Mouse (Mus musculus) cortical plate, adult 2 months (tissue): Measurements from ENCODE around the gene Rab25. TPM values are rescaled to one million over a fixed set of nuclear protein-coding genes. Genes with fewer than 3 reads are reported as not detected.
A peak's percentile ranks its signal among the peaks of the same experiment; 100 is the strongest.

Experiments
- H3K27ac ChIP-seq: fragments of 200-500 bp; 2 replicates; pipeline ENCODE4 v1.5.1; 2012; ENCODE audit warnings: low read length, control low read depth, inconsistent platforms; ENCODE audit not compliant: insufficient read depth
- H3K4me1 ChIP-seq: fragments of 200-500 bp; 2 replicates; pipeline ENCODE4 v1.6.1; 2011; ENCODE audit warnings: low read length; ENCODE audit not compliant: control insufficient read depth, insufficient read depth
- H3K4me3 ChIP-seq: fragments of 200-500 bp; 2 replicates; pipeline ENCODE4 v1.5.1; 2011; ENCODE audit warnings: mild to moderate bottlenecking, low read length, control low read depth; ENCODE audit not compliant: insufficient read depth
- CTCF ChIP-seq: fragments of 200-500 bp; IDR thresholded peaks from 2 replicates; pipeline ENCODE4 v1.5.1; 2011; ENCODE audit warnings: mild to moderate bottlenecking, control low read depth, low read length; ENCODE audit not compliant: insufficient read depth; ENCODE audit errors: extremely low read depth
- POLR2A ChIP-seq: fragments of 200-500 bp; IDR thresholded peaks from 2 replicates; pipeline ENCODE4 v1.6.1; 2011; ENCODE audit warnings: mild to moderate bottlenecking, low read length, control low read depth; ENCODE audit not compliant: insufficient read depth; ENCODE audit errors: extremely low read depth
- polyA plus RNA-seq: library from polyadenylated mRNA; depleted of rRNA; stranded (reverse); fragments of >200 nt; gene quantifications from 2 replicates; pipeline ENCODE4 v1.2.3, GENCODE M21; 2012

The Rab25 gene
- polyA plus RNA-seq, 1 experiment = 0.13 TPM

DNA sequence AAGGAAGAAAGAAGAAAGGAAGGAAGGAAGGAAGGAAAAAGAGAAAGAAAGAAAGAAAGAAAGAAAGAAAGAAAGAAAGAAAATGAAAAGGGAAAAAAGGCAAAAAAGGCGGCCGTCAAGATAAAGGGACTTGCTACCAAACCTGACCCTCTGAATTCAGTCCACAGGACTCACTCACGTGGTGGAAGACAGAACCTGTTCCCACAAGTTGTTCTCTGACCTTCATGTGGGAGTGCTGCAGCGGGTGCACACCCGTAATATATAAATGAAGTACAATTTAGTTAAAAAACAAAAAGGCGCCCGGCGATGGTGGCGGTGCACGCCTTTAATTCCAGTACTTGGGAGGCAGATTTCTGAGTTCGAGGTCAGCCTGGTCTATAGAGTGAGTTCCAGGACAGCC lies 19.5 kb downstream of the Rab25 start:
- Histone ChIP-seq H3K4me1 (peaks cover 2% of the 10 kb centered on the region; the same call in 1 of the 2 replicates), H3K27ac (no peak overlapping the region), H3K4me3 (no peak overlapping the region)
- no peak for TF ChIP-seq CTCF
- no peak for TF ChIP-seq POLR2A

DNA sequence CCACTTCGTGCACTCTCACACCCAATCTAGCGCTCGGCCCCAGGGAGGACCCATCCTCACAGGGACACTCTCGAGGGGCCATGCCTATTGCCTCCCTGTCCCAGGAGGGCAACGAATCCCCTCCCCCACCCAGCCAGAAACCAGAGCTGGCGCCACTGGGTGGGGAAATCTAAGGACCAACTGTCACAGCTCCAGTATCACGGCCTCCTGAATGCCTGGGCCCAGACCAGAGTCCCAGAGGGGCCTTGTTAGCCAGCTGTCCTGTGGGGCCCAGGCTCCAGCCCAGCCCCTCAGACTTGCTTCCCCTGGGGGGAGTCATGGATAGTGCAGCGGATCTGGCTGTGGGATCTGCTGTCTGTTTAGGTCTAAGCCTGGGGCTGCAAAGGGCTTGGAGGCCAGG lies 20.5 kb downstream of the Rab25 start:
- no peak overlapping the region for H3K27ac ChIP-seq
- H3K4me1 ChIP-seq = peaks cover 2% of the 10 kb centered on the region; the same call in 1 of the 2 replicates
- no peak for TF ChIP-seq POLR2A
- TF ChIP-seq CTCF = no peak
- no peak overlapping the region for H3K4me3 ChIP-seq

DNA sequence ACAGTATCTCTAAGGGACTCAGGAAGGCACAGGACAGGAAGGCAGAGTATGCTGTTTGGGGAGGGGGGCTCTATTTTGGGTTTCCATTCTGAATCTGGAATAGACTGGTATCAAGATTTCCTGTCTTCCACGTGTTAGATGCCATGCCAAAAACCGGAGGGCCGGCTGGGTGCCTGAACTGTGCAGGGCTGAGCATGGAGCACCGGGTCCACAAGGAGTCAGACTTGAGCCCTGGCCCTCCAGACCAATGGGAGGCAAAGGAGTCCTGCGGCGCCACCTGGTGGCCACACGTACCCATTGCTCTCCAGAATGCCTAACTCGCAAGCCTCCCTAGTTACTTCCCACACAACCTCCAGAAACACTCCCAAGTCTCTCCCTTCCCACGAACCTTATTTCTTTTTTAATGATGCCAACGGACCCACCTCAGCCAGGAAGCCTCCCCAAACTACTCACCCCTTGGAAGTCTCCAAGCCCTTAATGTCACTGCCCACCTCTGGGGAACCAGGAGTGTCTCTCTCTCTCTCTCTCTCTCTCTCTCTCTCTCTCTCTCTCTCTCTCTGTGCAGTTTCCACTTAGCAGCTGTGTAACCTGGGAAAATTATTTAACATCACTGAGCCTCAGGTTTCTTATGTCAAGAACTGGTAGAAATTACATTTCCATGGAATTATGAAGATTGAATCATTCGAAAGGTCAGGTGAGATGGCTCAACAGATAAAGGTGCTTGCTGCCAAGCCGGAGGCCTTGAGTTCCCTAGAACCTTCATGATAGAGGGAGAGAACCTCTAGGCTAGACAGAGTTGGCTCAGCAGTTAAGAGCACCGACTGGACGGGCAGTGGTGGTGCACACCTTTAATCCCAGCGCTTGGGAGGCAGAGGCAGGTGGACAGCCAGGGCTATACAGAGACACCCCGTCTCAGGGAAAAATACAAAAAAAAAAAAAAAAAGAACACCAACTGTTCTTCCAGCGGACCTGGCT lies 21.7 kb downstream of the Rab25 start:
- TF ChIP-seq POLR2A = no peak
- peak; percentile 98 for TF ChIP-seq CTCF
- Histone ChIP-seq H3K4me3 (no peak overlapping the region), H3K27ac (no peak overlapping the region), H3K4me1 (peaks cover 2% of the 10 kb centered on the region; the same call in 1 of the 2 replicates)

DNA sequence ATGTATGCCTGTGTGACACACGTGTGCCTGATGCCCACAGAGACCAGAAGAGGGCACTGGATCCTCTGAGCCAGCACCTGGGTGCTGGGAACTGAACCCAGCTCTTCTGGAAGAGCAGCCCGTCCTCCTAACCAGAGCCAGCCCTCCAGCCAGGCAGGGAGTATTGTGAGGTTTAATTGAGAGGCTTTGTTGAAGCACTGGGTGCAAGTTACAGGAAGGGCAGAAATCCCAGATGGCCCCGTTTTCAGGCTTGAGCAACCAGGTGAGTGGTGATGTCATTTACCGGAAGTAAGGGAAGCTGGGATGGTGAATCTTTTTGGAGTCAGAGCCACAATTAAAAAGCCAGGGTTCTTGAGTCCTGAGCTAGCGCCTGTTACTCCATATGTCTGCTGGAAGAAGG lies 23.1 kb downstream of the Rab25 start:
- TF ChIP-seq POLR2A = no peak
- TF ChIP-seq CTCF = no peak
- Histone ChIP-seq H3K27ac (no peak overlapping the region), H3K4me1 (0 out of 2 replicates have a peak, but pooled peaks cover 2% of the 10 kb centered on the region), H3K4me3 (no peak overlapping the region)

DNA sequence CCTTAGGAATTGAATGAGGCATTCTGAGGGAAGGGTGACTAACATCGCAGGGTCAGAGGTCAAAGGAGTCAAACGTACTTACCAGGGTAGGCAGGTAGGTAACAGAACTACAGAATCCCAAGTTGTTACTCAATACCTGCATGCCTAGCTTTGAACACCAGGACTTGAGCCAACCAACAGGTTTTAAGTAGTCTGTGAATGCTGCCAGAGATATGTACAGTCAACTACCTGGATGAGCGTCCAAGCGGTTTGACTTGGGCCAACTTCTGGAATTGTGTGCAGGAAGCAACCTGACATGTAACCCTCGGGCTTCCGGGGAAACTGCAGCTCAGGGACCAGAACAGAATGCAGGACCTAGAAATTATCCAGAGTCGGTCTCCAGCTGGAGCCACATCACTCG lies 25.1 kb downstream of the Rab25 start:
- Histone ChIP-seq H3K4me1 (no peaks in the 10 kb centered on the region), H3K27ac (no peak overlapping the region), H3K4me3 (no peak overlapping the region)
- TF ChIP-seq POLR2A (no peak), CTCF (no peak)

DNA sequence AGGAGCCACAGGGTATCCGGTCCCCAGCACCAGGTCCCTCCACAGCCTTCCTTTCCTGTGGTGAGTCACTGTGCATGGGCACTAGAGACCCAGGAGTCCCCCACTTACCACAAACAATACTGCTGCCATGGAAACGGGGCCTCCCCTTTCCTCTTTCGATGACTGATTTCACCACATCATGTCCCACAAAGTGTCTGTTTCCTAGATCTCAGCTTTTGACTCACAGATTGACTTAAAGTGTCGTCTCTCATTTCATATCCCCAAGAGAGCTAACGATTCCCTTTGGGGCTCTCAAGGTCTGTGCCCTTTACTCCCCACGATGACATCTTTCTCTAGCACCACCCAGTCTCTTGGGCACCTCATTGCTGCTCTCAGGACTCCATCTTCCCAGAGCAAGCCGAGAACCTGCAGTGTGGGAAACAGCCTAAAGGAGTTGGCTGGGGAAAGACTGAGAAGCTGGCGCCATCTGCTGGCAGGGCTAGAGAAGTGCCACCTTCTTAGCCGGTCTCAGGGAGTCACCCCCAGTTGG lies 26.2 kb downstream of the Rab25 start:
- Histone ChIP-seq H3K27ac (no peak overlapping the region), H3K4me1 (no peaks in the 10 kb centered on the region), H3K4me3 (no peak overlapping the region)
- peak; percentile 90 for TF ChIP-seq CTCF
- TF ChIP-seq POLR2A = no peak

DNA sequence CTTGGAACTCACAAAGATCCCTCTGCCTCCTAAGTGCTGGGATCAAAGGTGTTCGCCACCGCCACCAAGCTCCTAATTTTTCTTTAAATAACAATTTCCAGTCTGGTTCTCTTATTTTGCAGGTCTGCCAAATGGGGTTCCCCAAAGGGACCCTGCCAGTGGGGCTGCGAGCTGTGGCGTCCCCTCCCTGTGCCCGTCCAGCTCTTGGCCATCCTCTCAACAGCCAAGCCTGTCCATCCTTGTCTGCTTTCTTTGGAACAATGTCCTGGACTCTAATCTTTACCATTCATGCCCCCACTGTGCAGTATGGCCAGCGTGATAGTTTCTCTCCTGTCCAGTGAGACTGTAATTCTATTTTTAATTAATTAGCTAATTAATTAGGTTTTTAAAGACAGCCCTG lies 26.9 kb downstream of the Rab25 start:
- H3K4me1 ChIP-seq = no peaks in the 10 kb centered on the region
- TF ChIP-seq CTCF = no peak
- no peak for TF ChIP-seq POLR2A
- H3K27ac ChIP-seq = no peak overlapping the region
- no peak overlapping the region for H3K4me3 ChIP-seq

DNA sequence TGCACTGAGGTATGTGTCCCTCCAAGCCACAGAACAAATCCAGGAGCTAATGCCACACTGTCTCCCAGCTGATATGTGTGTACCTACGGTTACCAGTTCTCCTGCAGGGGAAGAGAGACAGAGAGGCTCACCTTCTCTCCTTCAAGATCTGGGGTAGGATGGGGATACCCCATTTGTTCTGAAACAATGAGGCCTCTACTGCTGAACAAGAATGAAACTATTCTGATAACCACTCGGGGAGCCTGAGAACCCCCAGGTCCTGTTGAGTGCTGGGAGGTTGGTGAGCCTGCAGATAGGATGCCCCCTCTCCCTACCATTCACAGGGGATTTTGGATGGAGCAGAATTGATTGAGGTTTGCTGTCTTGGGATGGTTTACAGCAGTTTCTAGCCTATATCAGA lies 28.0 kb downstream of the Rab25 start:
- TF ChIP-seq POLR2A (no peak), CTCF (no peak)

DNA sequence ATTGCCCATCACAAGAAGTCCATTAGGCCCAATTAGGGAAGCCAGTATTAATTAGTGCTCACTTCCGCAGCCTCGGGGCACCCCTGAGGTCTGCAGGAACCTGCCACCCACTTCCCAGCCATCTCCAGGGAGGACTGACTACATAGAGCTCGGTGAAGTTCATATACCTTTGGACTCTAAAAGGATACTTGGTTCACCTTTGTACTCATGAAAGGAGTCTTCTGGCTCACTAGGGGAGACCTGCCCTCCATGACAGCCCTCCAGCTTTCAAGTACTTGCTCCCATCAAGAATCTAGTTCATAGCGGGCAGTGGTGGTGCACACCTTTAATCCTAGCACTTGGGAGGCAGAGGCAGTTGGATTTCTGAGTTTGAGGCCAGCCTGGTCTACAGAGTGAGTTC lies 29.7 kb downstream of the Rab25 start:
- no peaks in the 10 kb centered on the region for H3K4me1 ChIP-seq
- H3K4me3 ChIP-seq = no peak overlapping the region
- no peak overlapping the region for H3K27ac ChIP-seq
- TF ChIP-seq CTCF (no peak), POLR2A (no peak)

More for the DNA sequence above, 28.0 kb downstream of the Rab25 start:
- Histone ChIP-seq H3K4me1 (no peaks in the 10 kb centered on the region), H3K4me3 (no peak overlapping the region), H3K27ac (no peak overlapping the region)

DNA sequence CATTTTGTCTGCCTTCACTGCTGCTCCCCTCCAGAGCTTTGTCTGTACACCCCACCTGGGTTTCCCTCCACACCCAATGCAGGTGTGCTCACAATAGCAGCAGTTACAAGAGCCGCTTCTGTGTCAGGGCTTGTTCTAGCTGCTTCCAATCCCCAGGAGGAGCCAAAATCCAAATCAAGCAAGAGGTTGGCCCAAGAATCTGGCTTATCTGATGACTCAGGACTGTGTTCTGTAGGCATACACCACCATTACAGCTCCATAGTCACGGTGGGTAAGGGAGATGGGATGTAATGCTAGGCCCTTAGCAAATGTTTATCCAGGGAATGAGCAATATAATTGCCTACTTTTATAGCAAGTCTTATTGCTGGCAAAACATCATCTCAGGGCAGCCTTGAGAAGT lies 31.7 kb downstream of the Rab25 start:
- TF ChIP-seq POLR2A (no peak), CTCF (no peak)
- Histone ChIP-seq H3K4me1 (no peaks in the 10 kb centered on the region), H3K4me3 (no peak overlapping the region), H3K27ac (no peak overlapping the region)
